Mouse (Mus musculus) adrenal gland (tissue): ENCODE data around the gene Scube2.

Experiments used
- intact Hi-C: fragments of 180-260 bp; cut with DNase I; formaldehyde crosslinking; loops from one replicate; pipeline ENCODE4 v1.15.1; 2025

Scube2 gene

DNA sequence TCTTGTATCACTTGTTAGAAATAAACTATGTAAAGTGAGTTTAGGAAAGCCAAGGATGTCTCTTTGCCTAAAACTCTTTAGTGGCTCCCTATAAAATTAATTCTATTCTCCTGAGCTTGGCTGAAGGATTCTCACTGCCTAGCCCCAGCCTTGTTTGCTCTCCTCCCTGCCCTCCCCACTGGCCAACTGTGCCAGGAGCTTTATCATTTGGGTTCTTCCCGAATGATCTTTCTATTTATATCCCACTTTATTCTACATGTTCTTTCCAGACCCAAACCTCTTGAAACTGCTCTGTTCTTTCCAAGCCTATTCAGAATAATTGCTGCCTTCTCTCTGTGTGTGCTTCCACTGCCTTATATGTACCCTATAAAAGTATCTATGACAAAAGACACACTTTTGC lies 62.0 kb downstream of the Scube2 start:
- intact Hi-C loops = no loop called here

DNA sequence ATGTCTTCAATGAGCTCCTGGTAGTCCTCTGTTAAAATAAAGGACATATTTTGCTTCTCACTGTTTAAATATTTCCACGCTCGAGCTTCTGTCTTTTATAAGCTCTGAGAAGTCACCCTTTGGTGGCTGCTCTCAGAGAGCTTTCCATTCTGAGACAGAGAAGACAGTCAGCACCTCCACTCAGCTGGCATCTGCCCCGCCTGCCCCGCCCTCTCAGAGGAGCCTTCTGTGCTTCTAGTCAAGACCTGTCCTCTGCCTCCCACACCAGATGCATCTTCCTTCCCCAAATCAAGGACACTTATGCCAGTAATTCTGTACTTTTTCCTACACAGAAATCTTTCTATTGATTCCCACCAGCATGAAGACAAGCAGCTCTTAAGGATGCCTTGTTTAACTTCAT lies 64.9 kb downstream of the Scube2 start:
- intact Hi-C loops = no loop called here

GRCm38 (mm10) chr7:109799168-109799567 lies 66.3 kb downstream of the Scube2 start:
- intact Hi-C loops = no loop called here

DNA sequence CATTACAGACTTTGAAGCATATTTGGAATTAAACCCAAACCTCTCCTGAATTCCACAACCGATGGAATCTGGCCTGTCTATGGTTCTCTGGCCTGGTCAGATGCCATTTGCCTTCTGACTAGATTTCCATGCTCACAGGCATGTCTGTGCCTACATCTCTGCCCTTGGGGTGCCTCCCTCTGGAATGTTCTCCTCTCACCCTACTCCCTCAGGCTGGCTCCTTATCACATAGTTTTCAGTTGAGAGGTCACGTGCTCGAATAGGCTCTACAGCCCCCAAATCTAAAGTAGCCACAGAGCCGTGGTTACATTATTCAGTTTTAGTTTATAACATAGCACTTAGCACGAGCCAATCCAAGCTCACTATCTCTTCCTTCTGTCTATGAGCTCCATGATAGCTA lies 69.9 kb downstream of the Scube2 start:
- intact Hi-C loops = no loop called here

DNA sequence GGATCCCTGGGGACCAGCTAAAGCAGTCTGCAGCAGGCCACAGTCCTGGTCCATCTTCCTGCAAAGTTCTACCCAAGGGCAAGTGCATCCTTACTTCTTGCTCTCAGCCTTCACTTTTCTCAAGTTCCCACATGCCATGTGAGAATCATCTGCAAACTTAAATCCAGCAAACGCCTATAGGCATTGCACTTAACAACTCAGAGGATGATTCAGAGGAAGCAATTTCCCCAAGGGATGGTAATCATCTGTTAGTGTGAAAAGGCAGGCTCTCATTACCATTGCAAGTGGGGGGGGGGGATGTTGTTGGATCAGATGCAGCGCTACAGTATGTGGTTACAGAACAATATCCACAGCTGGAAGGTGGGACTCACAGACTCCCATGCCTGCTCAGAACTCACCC lies 70.9 kb downstream of the Scube2 start:
- intact Hi-C loops = no loop called here

GRCm38 (mm10) chr7:109792759-109793158 lies 72.7 kb downstream of the Scube2 start:
- intact Hi-C loops = loop anchor here (2.0 kb wide), 1 partner anchor 100 kb away; no protein-coding TSS in a partner anchor

- intact Hi-C loops = no loop called here
These were observed 74.7 kb downstream of the Scube2 start for GRCm38 (mm10) chr7:109790818-109791217.

DNA sequence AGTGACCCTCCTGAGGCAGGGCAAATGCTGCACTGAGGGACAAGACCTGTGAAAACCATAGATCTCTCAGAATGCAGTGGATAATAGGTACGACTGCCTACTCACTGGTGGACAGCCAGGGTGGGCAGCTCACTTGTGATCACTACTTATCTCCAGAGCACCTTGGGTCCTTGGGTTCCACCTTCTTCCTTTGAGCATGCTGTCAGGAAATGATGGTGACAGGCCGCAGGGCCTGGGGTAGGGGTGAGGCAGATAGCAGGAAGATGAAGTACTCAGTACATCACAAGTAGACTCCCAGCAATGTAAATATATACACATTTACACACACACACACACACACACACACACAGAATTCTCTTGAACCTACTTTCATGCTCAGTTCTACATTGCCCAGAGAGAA lies 77.6 kb downstream of the Scube2 start:
- intact Hi-C loops = no loop called here

DNA sequence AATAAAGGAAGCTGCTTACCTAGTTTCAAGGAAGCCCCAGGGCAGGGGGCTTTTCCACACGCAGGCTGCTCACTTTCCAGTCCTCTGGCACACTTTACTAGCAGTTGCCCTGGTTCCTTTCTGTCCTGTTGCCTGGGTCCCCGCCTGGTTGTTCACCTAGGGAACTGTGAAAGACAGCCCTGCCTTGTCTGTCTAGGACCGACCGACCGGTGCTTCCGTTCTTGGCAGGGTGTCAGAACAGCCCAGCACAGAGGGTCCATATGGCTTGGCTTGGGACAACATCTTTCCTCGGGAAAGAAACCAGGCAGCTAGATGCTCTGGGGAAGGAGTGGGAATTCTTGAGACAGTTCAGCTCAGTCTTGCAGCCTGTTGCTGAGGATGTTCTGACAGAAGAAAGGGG lies 82.2 kb downstream of the Scube2 start:
- intact Hi-C loops = no loop called here

DNA sequence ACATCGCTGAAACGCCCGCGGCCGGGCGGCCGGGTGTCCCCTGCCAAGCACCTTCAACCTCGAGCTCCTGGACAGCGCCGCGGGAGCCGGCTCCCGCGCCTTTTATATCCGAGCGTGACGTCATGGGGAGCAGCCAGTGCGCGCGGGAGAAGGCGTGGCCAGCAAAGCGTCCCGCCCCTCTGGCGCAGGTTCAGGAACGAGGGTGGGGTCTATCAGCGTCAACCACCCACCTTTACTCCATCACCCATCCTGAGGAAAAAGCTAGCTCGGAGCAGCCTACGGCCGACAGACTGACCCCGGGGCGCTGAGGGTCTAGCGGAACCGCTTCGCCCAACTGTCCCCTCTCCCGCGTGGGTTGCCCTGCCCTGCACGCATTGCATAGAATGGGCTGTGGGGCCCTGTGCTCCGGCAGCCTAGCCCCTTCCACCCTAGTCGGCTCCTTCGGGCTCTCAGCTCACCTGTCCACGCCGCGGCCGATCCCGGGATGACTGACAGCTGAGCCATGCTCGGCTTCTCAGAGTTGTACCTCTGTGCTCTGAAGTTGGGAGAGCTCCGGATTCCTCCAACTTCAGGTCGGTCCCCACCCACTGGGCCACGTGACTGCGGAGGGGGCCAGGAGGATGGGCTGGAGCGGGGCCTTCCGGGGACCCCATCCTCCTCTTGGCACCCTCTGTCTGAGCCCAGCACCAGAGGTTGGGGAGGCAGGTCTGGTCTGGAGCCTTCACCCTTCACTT lies 83.8 kb downstream of the Scube2 start, which contains the start of gene Nrip3:
Gene Nrip3, minus strand, starts transcription at position 556 of the 734 bp plus-strand sequence.
- intact Hi-C loops = no loop called here

GRCm38 (mm10) chr7:109781087-109781469 lies 84.4 kb downstream of the Scube2 start:
- intact Hi-C loops = no loop called here

- intact Hi-C loops = no loop called here
These were observed 93.2 kb downstream of the Scube2 start for GRCm38 (mm10) chr7:109772251-109772650.

DNA sequence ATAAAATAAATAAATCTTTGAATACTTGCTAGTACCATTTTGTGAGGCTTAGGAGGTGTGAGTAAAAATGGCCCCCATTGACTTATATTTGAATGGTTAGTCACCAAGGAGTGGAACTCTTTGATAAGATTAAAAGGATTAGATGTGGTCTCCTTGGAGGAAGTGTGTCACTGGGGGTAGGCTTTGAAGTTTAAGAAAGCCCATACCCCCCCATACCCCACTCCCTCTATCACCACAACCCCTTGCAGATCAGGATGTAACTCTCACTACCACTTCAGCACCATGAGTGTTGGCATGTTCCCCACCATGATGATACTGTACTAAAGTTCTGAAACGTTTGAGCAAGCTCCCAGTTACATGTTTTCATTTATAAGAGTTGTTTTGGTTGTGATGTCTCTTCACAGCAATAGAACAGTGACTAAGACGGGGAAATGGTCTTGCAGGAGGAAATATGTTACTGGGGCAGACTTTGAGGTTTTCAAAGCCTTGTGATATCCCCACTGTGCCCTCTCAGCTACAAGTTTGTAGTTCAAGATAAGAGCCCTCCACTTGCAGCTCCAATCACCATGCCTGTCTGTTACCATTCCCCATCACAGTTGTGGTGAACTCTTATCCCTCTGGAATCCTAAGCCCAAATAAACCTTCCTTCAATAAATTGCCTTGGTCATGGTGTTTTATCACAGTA lies 96.6 kb downstream of the Scube2 start:
- intact Hi-C loops = no loop called here

GRCm38 (mm10) chr7:109767575-109768350 lies 97.7 kb downstream of the Scube2 start:
- intact Hi-C loops = no loop called here

- intact Hi-C loops = no loop called here
These were observed 101.5 kb downstream of the Scube2 start for GRCm38 (mm10) chr7:109764009-109764408.

- intact Hi-C loops = no loop called here
These were observed 109.2 kb downstream of the Scube2 start for GRCm38 (mm10) chr7:109756291-109756690.

DNA sequence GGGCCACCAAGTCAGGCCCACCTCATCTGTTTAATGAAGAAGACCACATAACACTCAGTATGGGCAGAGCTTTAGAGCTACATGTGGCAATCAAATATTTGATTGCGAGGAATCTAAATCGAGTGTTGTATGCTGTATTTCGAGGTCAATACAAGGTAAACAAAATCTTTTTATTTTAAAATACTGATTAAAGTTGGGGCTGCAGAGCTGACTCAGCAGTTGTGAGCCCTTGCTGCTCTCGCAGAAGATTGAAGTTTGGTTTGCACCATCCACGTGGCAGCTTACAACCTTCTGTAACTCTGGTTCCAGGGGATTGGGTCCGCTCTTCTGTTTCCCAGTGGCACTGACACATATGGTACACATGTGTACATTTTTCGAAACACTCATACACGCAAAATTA lies 111.4 kb downstream of the Scube2 start:
- intact Hi-C loops = no loop called here

GRCm38 (mm10) chr7:109752008-109752925 lies 113.2 kb downstream of the Scube2 start, which contains the start of gene Tmem9b:
Tmem9b (minus strand) TSS chr7:109752875.
- intact Hi-C loops = no loop called here

DNA sequence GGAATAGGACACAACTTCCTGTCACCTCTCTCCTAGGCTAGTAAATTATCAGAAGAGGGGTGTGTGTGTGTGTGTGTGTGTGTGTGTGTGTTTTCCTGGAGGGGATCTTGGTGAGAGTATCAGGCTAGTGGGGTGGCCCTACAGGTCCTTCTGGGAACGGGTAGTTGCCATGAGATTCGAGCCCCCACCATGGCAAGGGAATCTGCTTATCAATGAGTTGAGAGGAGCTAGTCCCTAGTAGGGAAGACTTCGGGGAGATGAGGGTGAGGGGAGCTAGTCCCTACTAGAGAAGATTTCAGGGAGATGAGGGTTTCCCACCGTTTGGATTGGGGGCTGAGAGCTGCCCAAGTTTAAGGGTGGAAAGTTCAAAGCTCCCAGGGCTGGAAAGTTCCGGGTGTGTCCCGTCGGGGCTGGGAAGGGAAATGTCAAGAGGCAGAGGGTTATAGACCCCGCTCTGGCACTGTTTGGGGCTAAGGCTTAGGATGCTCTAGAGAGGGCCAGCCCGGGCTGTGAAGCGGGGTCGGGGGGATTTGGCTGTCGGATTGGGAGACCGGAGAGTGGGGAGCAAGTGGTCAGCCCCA lies 114.0 kb downstream of the Scube2 start:
- intact Hi-C loops = no loop called here
